Mouse (Mus musculus): ENCODE measurements around the gene Tmem33.

- TF ChIP-seq CTCF (IDR thresholded peaks at IDR 0.05; ENCODE audit: control insufficient read depth, insufficient read depth, low read length) (no peak), POLR2A (IDR thresholded peaks at IDR 0.05; ENCODE audit: borderline replicate concordance, control insufficient read depth, low read depth, low read length) (no peak)
Measured at GRCm38 (mm10) chr5:67307659-67308222, 47.4 kb downstream of the Tmem33 start.

Measured in bone marrow, adult 2 months (tissue).